Mouse (Mus musculus): Measurements from ENCODE around the gene Oser1. TPM values are rescaled to one million over a fixed set of nuclear protein-coding genes. Genes with fewer than 3 reads are reported as not detected.

Oser1 gene
- total and polyA plus RNA-seq, 3 experiments: 9.7 to 21.2 (median 19.6) TPM

DNA sequence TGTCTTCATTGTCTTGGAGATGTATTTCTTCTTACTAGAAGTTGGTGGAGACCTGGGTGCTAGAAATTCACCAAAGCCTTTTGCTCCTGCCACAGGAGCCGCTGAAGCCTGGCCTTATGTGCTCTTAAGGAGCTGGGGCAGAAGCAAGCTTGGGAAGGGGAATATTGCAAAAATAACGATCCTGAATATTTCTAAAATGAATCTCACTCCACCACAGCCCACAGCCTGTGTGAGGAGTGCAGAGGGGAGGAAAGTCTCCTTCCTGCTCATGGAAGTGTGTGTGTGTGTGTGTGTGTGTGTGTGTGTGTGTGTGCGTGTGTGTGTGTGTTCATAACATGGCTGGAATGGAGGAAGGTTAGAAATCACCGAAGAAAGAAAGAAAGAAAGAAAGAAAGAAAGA, 25.7 kb downstream of the Oser1 start:
- peaks cover 5% of the 10 kb centered on the region for H3K4me1 ChIP-seq (ENCODE audit: control insufficient read depth, insufficient read depth, low read length)
- H3K9ac ChIP-seq (ENCODE audit: low read depth, low read length): peak overlapping the region; percentile 50
- H3K27me3 ChIP-seq (ENCODE audit: control insufficient read depth, insufficient read depth, low read length): no peaks in the 10 kb centered on the region
- H3K4me3 ChIP-seq: peak overlapping the region; percentile 63
- H3K79me2 ChIP-seq (replicated peaks; ENCODE audit: control insufficient read depth, insufficient read depth, low read length): no peaks in the 10 kb centered on the region
- no peaks in the 10 kb centered on the region for H3K36me3 ChIP-seq (ENCODE audit: control insufficient read depth, insufficient read depth, low read length)
- TF ChIP-seq EP300 (IDR thresholded peaks at IDR 0.05; ENCODE audit: insufficient read depth, low read depth, low read length): no peak
- TF ChIP-seq POLR2A (IDR thresholded peaks at IDR 0.05; ENCODE audit: insufficient read depth, low read depth, low read length): no peak
- no peak for TF ChIP-seq CTCF (IDR thresholded peaks at IDR 0.05)
- 31% methylated on average over 4 of the region's 4 CpGs for WGBS
- H3K27ac ChIP-seq: peak overlapping the region; percentile 97
- no peak for DNase-seq
- intact Hi-C loops (cut with DNase I): no loop called here

GRCm38 (mm10) chr2:163397905-163398304, 26.6 kb downstream of the Oser1 start, which contains the start of gene Jph2:
Gene Jph2 (minus strand): TSS chr2:163397993.
- intact Hi-C loops (cut with DNase I): no loop called here
- 8% methylated on average over 10 of the region's 10 CpGs for WGBS

DNA sequence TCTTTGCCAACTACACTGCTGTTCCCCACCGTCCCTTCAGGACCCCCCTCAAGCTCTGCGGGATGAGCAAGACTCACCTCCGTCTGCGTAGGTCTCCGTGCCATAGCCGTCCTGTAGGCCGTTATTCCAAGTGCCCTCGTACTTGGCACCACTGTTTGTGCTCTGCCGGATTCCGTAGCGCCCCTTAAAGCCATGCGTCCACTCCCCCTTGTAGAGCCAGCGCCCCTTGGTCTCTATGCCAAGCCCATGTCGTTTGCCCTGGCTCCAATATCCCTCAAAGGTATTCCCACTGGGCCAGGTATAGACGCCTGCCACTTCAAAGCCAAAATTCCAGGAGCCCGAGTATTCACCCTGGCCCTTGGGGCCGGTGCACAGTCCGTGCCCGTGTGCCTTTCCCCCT, 27.4 kb downstream of the Oser1 start:
- Histone ChIP-seq H3K4me1 (ENCODE audit: control insufficient read depth, insufficient read depth, low read length) (peaks cover 6% of the 10 kb centered on the region), H3K79me2 (replicated peaks; ENCODE audit: control insufficient read depth, insufficient read depth, low read length) (no peaks in the 10 kb centered on the region), H3K4me3 (peak overlapping the region; percentile 63), H3K27me3 (ENCODE audit: control insufficient read depth, insufficient read depth, low read length) (no peaks in the 10 kb centered on the region), H3K27ac (peak overlapping the region; percentile 97), H3K36me3 (ENCODE audit: control insufficient read depth, insufficient read depth, low read length) (no peaks in the 10 kb centered on the region; the same call in 1 of the 2 replicates), H3K9ac (ENCODE audit: low read depth, low read length) (peak overlapping the region; percentile 91)
- intact Hi-C loops (cut with DNase I): no loop called here
- WGBS: 53% methylated on average over 19 of the region's 19 CpGs
- TF ChIP-seq CTCF (IDR thresholded peaks at IDR 0.05) (no peak), EP300 (IDR thresholded peaks at IDR 0.05; ENCODE audit: insufficient read depth, low read depth, low read length) (no peak), POLR2A (IDR thresholded peaks at IDR 0.05; ENCODE audit: insufficient read depth, low read depth, low read length) (peak; percentile 26; the same call in 1 of the 2 replicates)
- DNase-seq: no peak

More at GRCm38 (mm10) chr2:163397905-163398304, 26.6 kb downstream of the Oser1 start, which contains the start of gene Jph2:
- Histone ChIP-seq H3K4me1 (ENCODE audit: control insufficient read depth, insufficient read depth, low read length) (peaks cover 5% of the 10 kb centered on the region), H3K27ac (peak within 1 kb of the TSS; percentile 97), H3K27me3 (ENCODE audit: control insufficient read depth, insufficient read depth, low read length) (no peaks in the 10 kb centered on the region), H3K79me2 (replicated peaks; ENCODE audit: control insufficient read depth, insufficient read depth, low read length) (no peaks in the 10 kb centered on the region), H3K9ac (ENCODE audit: low read depth, low read length) (peak within 1 kb of the TSS; percentile 91), H3K36me3 (ENCODE audit: control insufficient read depth, insufficient read depth, low read length) (no peaks in the 10 kb centered on the region), H3K4me3 (peak within 1 kb of the TSS; percentile 63)
- peak; percentile 79 to 87 for DNase-seq
- TF ChIP-seq EP300 (IDR thresholded peaks at IDR 0.05; ENCODE audit: insufficient read depth, low read depth, low read length) (0 out of 2 replicates have a peak, but pooled peaks have one; percentile 16), CTCF (IDR thresholded peaks at IDR 0.05) (peak; percentile 35), POLR2A (IDR thresholded peaks at IDR 0.05; ENCODE audit: insufficient read depth, low read depth, low read length) (peak; percentile 88)

DNA sequence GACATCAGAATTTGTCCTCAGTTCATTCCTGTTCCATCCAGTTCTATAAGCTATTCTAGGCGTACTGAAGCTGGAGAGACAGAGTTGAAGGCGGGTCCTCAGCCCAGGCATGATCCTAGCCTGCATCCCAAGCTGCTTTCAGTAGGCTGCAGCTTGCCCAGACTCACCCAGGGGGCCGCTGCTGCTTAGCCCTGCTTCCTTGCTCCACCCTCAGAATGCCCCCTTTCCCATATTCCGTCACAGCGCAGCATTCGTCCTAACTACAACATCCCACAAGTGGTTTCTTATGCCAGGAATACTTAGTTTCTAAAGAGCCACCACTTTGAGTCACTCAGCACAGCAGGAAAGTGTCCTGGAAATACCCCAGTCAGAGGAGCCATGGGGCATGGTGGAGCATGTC, 29.5 kb downstream of the Oser1 start:
- H3K36me3 ChIP-seq (ENCODE audit: control insufficient read depth, insufficient read depth, low read length): peaks cover 5% of the 10 kb centered on the region
- peak overlapping the region; percentile 97 for H3K27ac ChIP-seq
- no peaks in the 10 kb centered on the region for H3K27me3 ChIP-seq (ENCODE audit: control insufficient read depth, insufficient read depth, low read length)
- peaks cover 13% of the 10 kb centered on the region for H3K4me1 ChIP-seq (ENCODE audit: control insufficient read depth, insufficient read depth, low read length)
- WGBS: 55% methylated on average over 6 of the region's 6 CpGs
- 0 out of 2 replicates have a peak, but pooled peaks cover 1% of the 10 kb centered on the region for H3K79me2 ChIP-seq (replicated peaks; ENCODE audit: control insufficient read depth, insufficient read depth, low read length)
- TF ChIP-seq CTCF (IDR thresholded peaks at IDR 0.05) (no peak), POLR2A (IDR thresholded peaks at IDR 0.05; ENCODE audit: insufficient read depth, low read depth, low read length) (peak; percentile 41)
- H3K4me3 ChIP-seq: peak overlapping the region; percentile 63
- H3K9ac ChIP-seq (ENCODE audit: low read depth, low read length): peak overlapping the region; percentile 47
- DNase-seq: no peak
- intact Hi-C loops (cut with DNase I): no loop called here

DNA sequence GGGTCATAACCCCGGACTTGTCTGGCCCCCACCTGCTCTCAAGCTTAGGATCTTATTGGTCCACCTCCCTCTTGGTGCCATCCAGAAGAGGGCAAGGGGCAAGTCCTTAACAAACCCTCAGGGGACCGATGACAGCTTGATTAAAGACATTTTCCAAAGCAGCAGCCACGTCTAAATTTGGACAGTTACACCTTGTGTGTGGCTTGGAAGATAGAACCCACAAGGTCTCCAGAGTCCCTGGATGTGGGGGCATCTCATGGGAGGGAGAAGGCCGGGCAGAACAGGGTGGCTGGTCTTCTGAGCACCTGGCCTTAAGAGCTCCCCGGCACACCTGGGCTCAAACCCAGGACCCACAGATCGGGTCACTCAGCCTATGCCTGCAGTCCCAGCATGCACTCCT, 30.5 kb downstream of the Oser1 start:
- H3K27ac ChIP-seq: peak overlapping the region; percentile 97
- 43% methylated on average over 6 of the region's 6 CpGs for WGBS
- DNase-seq: peak in 1 of 2 experiments; percentile 39
- intact Hi-C loops (cut with DNase I): loop anchor here (2.0 kb wide), 1 partner anchor 29 kb away; no protein-coding TSS in a partner anchor
- H3K4me1 ChIP-seq (ENCODE audit: control insufficient read depth, insufficient read depth, low read length): peaks cover 12% of the 10 kb centered on the region
- H3K9ac ChIP-seq (ENCODE audit: low read depth, low read length): peak overlapping the region; percentile 47
- peaks cover 10% of the 10 kb centered on the region for H3K36me3 ChIP-seq (ENCODE audit: control insufficient read depth, insufficient read depth, low read length)
- H3K27me3 ChIP-seq (ENCODE audit: control insufficient read depth, insufficient read depth, low read length): no peaks in the 10 kb centered on the region
- TF ChIP-seq POLR2A (IDR thresholded peaks at IDR 0.05; ENCODE audit: insufficient read depth, low read depth, low read length): no peak
- no peak for TF ChIP-seq CTCF (IDR thresholded peaks at IDR 0.05)
- TF ChIP-seq EP300 (IDR thresholded peaks at IDR 0.05; ENCODE audit: insufficient read depth, low read depth, low read length): no peak
- H3K79me2 ChIP-seq (replicated peaks; ENCODE audit: control insufficient read depth, insufficient read depth, low read length): 0 out of 2 replicates have a peak, but pooled peaks cover 1% of the 10 kb centered on the region
- H3K4me3 ChIP-seq: peak overlapping the region; percentile 63

DNA sequence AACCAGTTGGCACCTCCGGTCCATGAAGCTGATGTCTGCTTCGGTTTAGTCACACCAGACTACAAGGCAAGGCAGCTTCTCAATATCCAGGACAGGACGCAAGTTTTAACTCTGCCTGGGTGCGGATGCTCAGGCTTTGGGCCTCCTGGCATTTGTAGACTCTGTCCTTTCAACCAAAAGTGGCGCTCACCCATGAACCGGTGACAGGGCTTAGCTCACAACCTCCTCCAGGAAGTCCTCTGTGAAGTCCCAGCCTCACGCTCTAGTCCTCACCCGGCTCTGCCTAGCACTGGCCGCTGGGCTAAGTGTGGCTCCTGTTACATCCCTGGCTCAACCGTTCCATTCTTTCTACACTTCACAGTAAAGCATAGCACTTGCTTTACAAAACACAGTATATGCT, 31.3 kb downstream of the Oser1 start:
- peaks cover 11% of the 10 kb centered on the region for H3K36me3 ChIP-seq (ENCODE audit: control insufficient read depth, insufficient read depth, low read length)
- WGBS: 56% methylated on average over 10 of the region's 10 CpGs
- H3K27me3 ChIP-seq (ENCODE audit: control insufficient read depth, insufficient read depth, low read length): no peaks in the 10 kb centered on the region
- 0 out of 2 replicates have a peak, but pooled peaks cover 1% of the 10 kb centered on the region for H3K79me2 ChIP-seq (replicated peaks; ENCODE audit: control insufficient read depth, insufficient read depth, low read length)
- peak overlapping the region; percentile 54 for H3K9ac ChIP-seq (ENCODE audit: low read depth, low read length)
- intact Hi-C loops (cut with DNase I): loop anchor here (2.0 kb wide), 1 partner anchor 28 kb away; no protein-coding TSS in a partner anchor
- DNase-seq: no peak
- peaks cover 9% of the 10 kb centered on the region for H3K4me1 ChIP-seq (ENCODE audit: control insufficient read depth, insufficient read depth, low read length)
- H3K27ac ChIP-seq: peak overlapping the region; percentile 97
- TF ChIP-seq EP300 (IDR thresholded peaks at IDR 0.05; ENCODE audit: insufficient read depth, low read depth, low read length) (no peak), POLR2A (IDR thresholded peaks at IDR 0.05; ENCODE audit: insufficient read depth, low read depth, low read length) (0 out of 2 replicates have a peak, but pooled peaks have one; percentile 17)
- peak overlapping the region; percentile 63 for H3K4me3 ChIP-seq

Data from heart, adult 2 months (tissue).